Comparison of ENCODE assay signal across 27 mouse cellular contexts in the genomic region with DNA sequence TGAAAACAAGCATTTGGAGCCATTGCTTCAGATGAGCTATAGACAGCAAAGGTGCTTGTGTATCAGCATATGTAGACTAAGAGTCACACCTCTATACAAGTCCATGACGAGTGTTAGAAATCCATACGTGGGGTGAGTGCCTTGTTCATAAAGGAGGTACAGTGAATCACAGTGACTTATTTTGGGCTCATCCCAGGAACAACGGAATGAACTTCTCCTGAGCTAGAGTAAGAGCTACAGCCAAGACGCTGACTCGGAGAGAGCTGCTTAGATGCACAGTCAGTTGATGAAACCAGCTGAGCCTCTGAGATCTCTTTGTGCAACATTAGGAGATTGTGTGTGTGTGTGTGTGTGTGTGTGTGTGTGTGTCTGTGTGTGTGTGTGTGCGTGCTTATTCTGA. TPM values are rescaled to one million over a fixed set of nuclear protein-coding genes. Genes with fewer than 3 reads are reported as not detected.
"Had no signal": no experiment of that assay in that cellular context is flagged by ENCODE, and none has a peak within 500 bp of the region (broad histone marks: within the 10 kb centered on the region; RNA-seq: fewer than 3 reads in every experiment).

No protein-coding gene starts in this region.

- H3K4me1 ChIP-seq: embryonic facial prominence, embryonic 12.5 days; embryonic facial prominence, embryonic 13.5 days; embryonic facial prominence, embryonic 15.5 days; forebrain, embryonic 12.5 days; forebrain, embryonic 13.5 days; forebrain, embryonic 15.5 days had no signal

- H3K36me3 ChIP-seq: embryonic facial prominence, embryonic 10.5 days; embryonic facial prominence, embryonic 12.5 days; embryonic facial prominence, embryonic 13.5 days; embryonic facial prominence, embryonic 15.5 days; forebrain, embryonic 10.5 days; forebrain, embryonic 12.5 days; forebrain, embryonic 15.5 days had no signal

- H3K4me3 ChIP-seq: embryonic facial prominence, embryonic 10.5 days; embryonic facial prominence, embryonic 12.5 days; embryonic facial prominence, embryonic 13.5 days; embryonic facial prominence, embryonic 15.5 days; erythroblast, embryonic 14.5 days; forebrain, embryonic 10.5 days; forebrain, embryonic 12.5 days; forebrain, embryonic 13.5 days; forebrain, embryonic 15.5 days; gastrocnemius, adult 2 months; heart, adult 2 months had no signal

- H3K27ac ChIP-seq: embryonic facial prominence, embryonic 10.5 days; embryonic facial prominence, embryonic 12.5 days; embryonic facial prominence, embryonic 13.5 days; embryonic facial prominence, embryonic 15.5 days; forebrain, embryonic 10.5 days; forebrain, embryonic 12.5 days; forebrain, embryonic 13.5 days; forebrain, embryonic 15.5 days; gastrocnemius, adult 2 months; heart, adult 2 months had no signal

- H3K4me2 ChIP-seq: embryonic facial prominence, embryonic 12.5 days; embryonic facial prominence, embryonic 13.5 days; embryonic facial prominence, embryonic 15.5 days; forebrain, embryonic 12.5 days; forebrain, embryonic 13.5 days; forebrain, embryonic 15.5 days had no signal

- H3K9ac ChIP-seq: embryonic facial prominence, embryonic 12.5 days; embryonic facial prominence, embryonic 13.5 days; embryonic facial prominence, embryonic 15.5 days; forebrain, embryonic 12.5 days; forebrain, embryonic 13.5 days; forebrain, embryonic 15.5 days; forebrain, postnatal 0 days had no signal

- ATAC-seq: forebrain, embryonic 13.5 days; forebrain, embryonic 14.5 days; forebrain, embryonic 15.5 days; forebrain, embryonic 16.5 days; forebrain, postnatal 0 days had no signal

- H3K27me3 ChIP-seq: embryonic facial prominence, embryonic 12.5 days; embryonic facial prominence, embryonic 13.5 days; embryonic facial prominence, embryonic 15.5 days; forebrain, embryonic 12.5 days; forebrain, embryonic 13.5 days; forebrain, embryonic 15.5 days had no signal

- DNase-seq: cerebellum, adult 8-10 months; cerebellum, adult 9-10 months; cerebellum, postnatal 25 days; cerebellum, postnatal 36 days; embryo, embryonic 11 days; forebrain, postnatal 0 days; gastrocnemius, adult 2 months; gastrocnemius, postnatal 10 days; gastrocnemius, postnatal 14 days; gastrocnemius, postnatal 25 days; gastrocnemius, postnatal 36 days; heart, adult 11 months; heart, adult 18-20 months; heart, adult 2 months had no signal

- H3K9me3 ChIP-seq: embryonic facial prominence, embryonic 10.5 days; embryonic facial prominence, embryonic 12.5 days; embryonic facial prominence, embryonic 13.5 days; embryonic facial prominence, embryonic 15.5 days; forebrain, embryonic 10.5 days; forebrain, embryonic 12.5 days; forebrain, embryonic 13.5 days; forebrain, embryonic 15.5 days had no signal

RNA-seq across cellular contexts. Expression of gene Lipc, which starts 13.9 kb away (rescaled TPM):
- polyA plus RNA-seq: embryonic facial prominence, embryonic 10.5 days; embryonic facial prominence, embryonic 11.5 days; embryonic facial prominence, embryonic 12.5 days; forebrain, embryonic 10.5 days; forebrain, embryonic 11.5 days; forebrain, embryonic 12.5 days; forebrain, embryonic 13.5 days; forebrain, embryonic 15.5 days had no signal
